8 mouse cellular contexts compared by ENCODE assay signal in genomic region chr5:65492716-65493531, GRCm38 (mm10). TPM values are rescaled to one million over a fixed set of nuclear protein-coding genes. Genes with fewer than 3 reads are reported as not detected.
DNase-seq lines count a peak whose midpoint lies in the region; ATAC-seq lines count a peak whose summit lies in the region.

Gene Gm43552, minus strand, starts transcription at chr5:65492833.

- under 1% methylated on average over 65 of the region's 69 CpGs for WGBS in heart, embryonic 14.5 days
- 1% methylated on average over 68 of the region's 69 CpGs for WGBS in liver, embryonic 12.5 days (ENCODE audit: insufficient replicate concordance)

- peaks cover 9% of the 10 kb centered on the region; the same call in 1 of the 2 replicates for H3K36me3 ChIP-seq in heart, embryonic 14.5 days (ENCODE audit: control insufficient read depth, insufficient read depth, low read length)
- no peaks in the 10 kb centered on the region for H3K36me3 ChIP-seq in liver, embryonic 12.5 days
- H3K36me3 ChIP-seq in splenic B cell, adult 2 months (ENCODE audit: control insufficient read depth, insufficient read depth, low read length, poor library complexity, severe bottlenecking), result peaks cover 2% of the 10 kb centered on the region; the same call in 1 of the 2 replicates

- H3K4me2 ChIP-seq in heart, embryonic 14.5 days (ENCODE audit: low read length), result peak within 1 kb of the TSS; percentile 78
- peak within 1 kb of the TSS; percentile 82 for H3K4me2 ChIP-seq in liver, embryonic 12.5 days

- peak within 1 kb of the TSS; percentile 99 for H3K9ac ChIP-seq in heart, embryonic 14.5 days (ENCODE audit: low read length)
- H3K9ac ChIP-seq in liver, embryonic 12.5 days, result peak within 1 kb of the TSS; percentile 80

- peaks cover 6 to 37% of the 10 kb centered on the region in 2 experiments for H3K4me1 ChIP-seq in heart, embryonic 14.5 days (ENCODE audit: control insufficient read depth in 2 of 2, insufficient read depth in 2 of 2, low read length in 2 of 2)
- peaks cover 18% of the 10 kb centered on the region for H3K4me1 ChIP-seq in liver, embryonic 12.5 days

- DNase-seq in CD8-positive naive resting alpha-beta T cell, adult 2 months (ENCODE audit: low read depth in 2 of 2, low spot score in 2 of 2), result peak; percentile 94 to 98
- peak; percentile 56 for DNase-seq in c-Kit-negative CD71-positive TER-119-positive erythroid progenitor cells, embryonic 14.5 days (ENCODE audit: low read depth, low spot score)
- DNase-seq in fibroblast of lung, adult 2 months (ENCODE audit: low read depth), result peak; percentile 86
- peak; percentile 97 for DNase-seq in kidney, postnatal 10 days
- peak; percentile 98 for DNase-seq in naive thymus-derived CD4-positive, alpha-beta T cell, adult 2 months (ENCODE audit: low read depth)
- DNase-seq in splenic B cell, adult 2 months (ENCODE audit: low read depth, low spot score), result peak; percentile 99

- no peaks in the 10 kb centered on the region for H3K27me3 ChIP-seq in heart, embryonic 14.5 days (ENCODE audit: control insufficient read depth, insufficient read depth, low read length)
- H3K27me3 ChIP-seq in liver, embryonic 12.5 days (replicated peaks), result peaks cover 24% of the 10 kb centered on the region; the same call in 1 of the 2 replicates
- no peaks in the 10 kb centered on the region for H3K27me3 ChIP-seq in splenic B cell, adult 2 months (ENCODE audit: control insufficient read depth, insufficient read depth, low read length, poor library complexity, severe bottlenecking)

- H3K4me3 ChIP-seq in heart, embryonic 14.5 days (ENCODE audit: control insufficient read depth in 1 of 2, insufficient read depth in 1 of 2, low read depth in 1 of 2, low read length in 2 of 2), result peak within 1 kb of the TSS; percentile 78 to 98
- H3K4me3 ChIP-seq in liver, embryonic 12.5 days, result peak within 1 kb of the TSS; percentile 83

- ATAC-seq in heart, embryonic 14.5 days (ENCODE audit: insufficient number of reproducible peaks, insufficient read depth, low FRiP score, low read depth), result peak; percentile 97
- ATAC-seq in liver, embryonic 12.5 days, result peak; percentile 94

- H3K9me3 ChIP-seq in heart, embryonic 14.5 days (ENCODE audit: control insufficient read depth, low read length), result no peaks in the 10 kb centered on the region
- no peaks in the 10 kb centered on the region for H3K9me3 ChIP-seq in liver, embryonic 12.5 days (replicated peaks)

- peak within 1 kb of the TSS; percentile 78 to 99 for H3K27ac ChIP-seq in heart, embryonic 14.5 days (replicated peaks in 1 of 2; ENCODE audit: control insufficient read depth in 1 of 2, insufficient read depth in 1 of 2, low read depth in 2 of 2, low read length in 2 of 2)
- peak within 1 kb of the TSS; percentile 82 for H3K27ac ChIP-seq in liver, embryonic 12.5 days

RNA-seq across cellular contexts. Expression of gene Gm43552, which starts in this region (rescaled TPM):
- polyA plus RNA-seq in heart, embryonic 14.5 days (2014; fragmentation: Nextera tagmentation; extraction: Ambion mirVana), result not detected in 2 replicates
- not detected in 2 replicates for polyA plus RNA-seq in liver, embryonic 12.5 days (2016; fragmentation: Nextera tagmentation; extraction: Ambion mirVana)

Comparison
In these comparisons a context has a peak if more than half of its experiments do, and no peak if none do; other contexts are left out.
1. Peak in every context shown above with its lines: DNase-seq, ATAC-seq, H3K4me3 ChIP-seq and H3K27ac ChIP-seq.
2. Peak in ATAC-seq, H3K4me3 ChIP-seq, H3K27ac ChIP-seq, H3K9ac ChIP-seq and H3K4me2 ChIP-seq in heart, embryonic 14.5 days; RNA of the gene not detected or under 1 TPM.
3. Peak in ATAC-seq, H3K4me3 ChIP-seq, H3K27ac ChIP-seq, H3K9ac ChIP-seq and H3K4me2 ChIP-seq in liver, embryonic 12.5 days; RNA of the gene not detected or under 1 TPM.